Mouse (Mus musculus) frontal cortex, adult (tissue): Measurements from ENCODE around the gene Atf7ip.

Source experiments
- ATAC-seq: cut with Nextera tagmentation; 2 replicates; pipeline ENCODE4 v1.9.2; 2017; ENCODE audit warnings: mild to moderate bottlenecking, moderate library complexity, mixed read lengths; ENCODE audit not compliant: low TSS enrichment

Gene Atf7ip

GRCm38 (mm10) chr6:136553767-136554569 is 48.0 kb downstream of the Atf7ip start:
- ATAC-seq: peak; percentile 64

DNA sequence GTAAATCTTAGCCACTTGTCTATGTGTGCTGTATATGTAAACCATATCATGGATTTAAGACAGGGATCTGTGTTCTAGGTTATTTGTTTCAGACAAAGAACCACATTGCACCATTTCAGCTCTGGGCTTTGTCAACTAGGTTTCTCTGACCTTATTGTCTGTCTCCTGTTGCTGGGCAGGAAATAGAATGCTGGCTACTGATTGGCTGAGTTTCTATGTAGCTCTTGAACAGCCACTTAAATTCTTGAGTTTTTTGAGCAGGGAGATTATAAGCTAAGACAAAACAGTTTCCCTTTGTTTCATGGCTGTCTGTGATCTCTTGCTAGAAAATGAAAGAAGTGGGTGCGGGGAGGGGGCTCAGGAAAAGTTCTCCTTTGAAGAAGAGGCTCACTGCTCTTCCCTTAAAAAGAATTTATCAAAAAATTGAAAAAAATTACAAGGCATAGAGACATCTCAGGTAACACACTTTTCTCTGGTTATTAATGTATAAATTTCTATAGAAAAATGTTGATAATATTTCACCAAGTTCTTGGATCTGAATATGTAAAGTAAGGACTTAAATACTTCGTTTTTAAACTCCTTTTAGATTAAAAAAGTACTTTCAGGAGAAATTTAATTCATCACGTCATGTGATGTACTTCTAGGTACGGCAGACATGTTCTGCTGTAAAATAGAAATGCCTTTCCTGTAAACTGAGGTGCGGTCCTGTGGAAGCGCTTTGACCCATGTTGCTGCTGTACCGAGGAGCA is 49.0 kb downstream of the Atf7ip start:
- no peak for ATAC-seq

GRCm38 (mm10) chr6:136555523-136555915 is 49.6 kb downstream of the Atf7ip start:
- ATAC-seq: peak; percentile 51

DNA sequence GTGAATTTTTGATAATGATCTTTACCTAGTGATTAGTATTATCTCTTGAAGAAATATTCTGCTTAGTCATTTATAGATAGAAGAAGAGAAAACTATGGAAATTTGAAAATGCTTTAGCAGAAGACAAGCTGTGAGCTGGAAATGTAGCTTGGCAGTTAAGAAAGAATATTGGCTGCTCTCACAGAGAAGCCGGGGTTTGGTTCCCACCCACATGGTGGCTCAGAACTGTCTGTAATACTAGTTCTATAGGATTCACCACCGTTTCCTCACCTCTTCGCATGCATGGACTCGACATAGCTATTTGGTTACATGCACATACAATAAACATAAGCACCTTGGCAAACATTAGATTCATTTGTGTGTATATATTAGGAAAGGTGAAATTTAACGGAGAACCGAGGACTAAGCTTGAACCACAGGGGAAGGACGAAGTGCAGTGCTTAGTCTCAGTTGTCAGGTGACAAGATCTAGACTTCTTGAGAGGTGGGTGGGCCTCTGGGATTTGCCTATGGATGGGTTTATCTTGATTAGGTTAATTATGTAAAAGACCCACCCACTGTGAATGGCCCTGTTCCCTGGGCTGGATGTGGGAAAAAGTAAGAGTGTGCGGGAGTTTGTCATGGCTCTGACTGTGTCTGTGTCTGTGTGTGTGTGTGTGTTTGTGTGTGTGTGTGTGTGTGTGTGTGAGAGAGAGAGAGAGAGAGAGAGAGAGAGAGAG is 52.5 kb downstream of the Atf7ip start:
- peak; percentile 60 for ATAC-seq

- no peak for ATAC-seq
Observed at GRCm38 (mm10) chr6:136566002-136566401, 60.0 kb downstream of the Atf7ip start.

DNA sequence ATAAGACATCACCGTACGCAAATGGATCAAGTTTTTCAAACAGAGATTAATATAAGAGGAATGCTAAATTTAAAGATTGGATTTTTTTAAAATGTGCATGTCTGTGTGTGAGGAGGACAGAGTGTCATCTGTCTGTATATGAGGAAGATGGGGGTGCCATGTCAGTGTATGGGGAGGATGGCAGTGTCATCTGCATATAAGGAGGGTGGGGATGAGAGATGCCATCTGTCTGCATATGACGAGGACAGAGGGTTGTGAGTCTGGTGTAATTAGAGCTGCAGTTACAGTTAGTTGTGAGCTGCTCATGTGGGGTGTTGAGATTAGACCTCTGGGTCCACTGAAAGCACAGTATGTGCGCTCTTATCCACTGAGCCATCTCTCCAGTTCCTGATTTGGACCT is 84.8 kb downstream of the Atf7ip start:
- peak; percentile 50; the same call in 1 of the 2 replicates for ATAC-seq

DNA sequence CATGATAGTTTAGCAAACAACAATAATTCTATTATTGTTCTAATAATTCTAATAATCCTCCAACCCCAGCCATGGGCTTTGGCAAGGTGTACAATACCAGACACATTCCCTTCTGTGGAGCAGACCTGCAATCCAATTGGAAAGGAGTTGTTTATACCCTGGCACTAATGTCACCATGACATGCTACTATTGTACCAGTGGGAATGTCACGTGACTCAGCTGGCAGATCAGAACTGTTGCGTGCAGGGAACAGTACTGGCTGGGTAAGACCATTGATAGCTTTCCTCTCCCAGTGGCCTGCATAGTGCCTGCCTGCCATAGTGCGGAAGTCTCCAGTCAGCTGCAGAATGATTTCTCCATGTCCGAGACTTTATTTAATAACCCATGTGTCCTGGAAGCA is 88.6 kb downstream of the Atf7ip start:
- no peak for ATAC-seq

DNA sequence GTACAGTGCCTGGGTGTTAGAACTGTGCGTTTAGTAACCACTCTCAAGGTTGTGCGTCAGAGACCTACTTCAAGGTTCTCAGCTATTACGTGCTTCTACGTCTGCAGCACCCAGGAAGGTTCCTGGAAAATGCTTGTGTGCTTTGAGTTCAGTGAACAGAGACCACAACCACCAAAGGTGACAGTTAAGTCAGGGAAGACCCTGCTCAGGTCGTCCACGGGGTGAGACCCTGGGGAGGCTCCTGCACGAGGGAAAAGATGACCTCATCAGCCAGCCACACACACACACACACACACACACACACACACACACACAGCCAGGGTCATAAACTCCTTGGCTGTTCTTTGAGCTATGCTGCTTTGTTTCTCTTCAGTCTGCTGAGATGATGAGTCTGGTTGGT is 96.6 kb downstream of the Atf7ip start:
- no peak for ATAC-seq

DNA sequence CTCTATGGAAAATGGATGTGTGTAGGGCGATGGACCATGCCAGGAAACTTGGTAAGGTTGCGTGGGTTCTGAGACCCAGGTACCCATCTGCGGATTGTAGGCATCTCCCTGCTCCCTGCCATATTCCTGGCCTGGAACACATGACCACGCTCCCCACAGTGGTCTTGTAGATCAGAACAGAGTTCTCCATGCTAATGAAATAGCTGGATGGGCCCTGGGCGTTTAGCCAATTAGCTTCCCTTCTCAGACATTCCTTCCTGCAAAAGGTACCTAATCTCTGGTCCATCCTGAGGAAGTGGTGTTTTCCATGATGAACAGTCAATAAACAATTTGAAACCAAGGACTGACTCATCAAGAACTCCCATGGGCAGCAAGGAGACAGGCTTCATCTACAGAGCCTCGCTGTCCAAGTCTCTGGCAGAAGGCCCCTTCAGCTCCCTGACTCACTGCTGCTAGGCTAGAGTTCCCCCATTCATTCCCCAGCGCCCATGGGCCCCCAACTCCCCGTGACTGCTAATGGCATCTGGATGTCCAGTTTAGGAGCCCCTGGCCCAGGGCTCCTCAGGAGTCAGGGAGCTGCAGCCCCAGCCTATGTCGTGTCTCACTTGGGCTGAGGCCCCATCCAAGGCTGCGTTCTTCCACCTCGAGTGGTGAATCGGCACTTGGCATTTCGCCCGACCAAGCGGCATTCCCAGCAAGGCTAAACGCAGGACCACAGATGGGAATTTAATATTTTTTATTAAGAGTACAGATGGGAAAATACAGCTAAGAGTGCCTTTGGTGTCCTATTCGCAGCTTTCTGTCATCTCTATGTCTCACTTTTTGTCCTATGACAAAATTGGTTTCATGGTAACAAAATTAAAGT is 105.6 kb downstream of the Atf7ip start:
- ATAC-seq: no peak

- no peak for ATAC-seq
Observed at GRCm38 (mm10) chr6:136612312-136612711, 106.3 kb downstream of the Atf7ip start.

GRCm38 (mm10) chr6:136614156-136614555 is 108.2 kb downstream of the Atf7ip start:
- ATAC-seq: no peak

DNA sequence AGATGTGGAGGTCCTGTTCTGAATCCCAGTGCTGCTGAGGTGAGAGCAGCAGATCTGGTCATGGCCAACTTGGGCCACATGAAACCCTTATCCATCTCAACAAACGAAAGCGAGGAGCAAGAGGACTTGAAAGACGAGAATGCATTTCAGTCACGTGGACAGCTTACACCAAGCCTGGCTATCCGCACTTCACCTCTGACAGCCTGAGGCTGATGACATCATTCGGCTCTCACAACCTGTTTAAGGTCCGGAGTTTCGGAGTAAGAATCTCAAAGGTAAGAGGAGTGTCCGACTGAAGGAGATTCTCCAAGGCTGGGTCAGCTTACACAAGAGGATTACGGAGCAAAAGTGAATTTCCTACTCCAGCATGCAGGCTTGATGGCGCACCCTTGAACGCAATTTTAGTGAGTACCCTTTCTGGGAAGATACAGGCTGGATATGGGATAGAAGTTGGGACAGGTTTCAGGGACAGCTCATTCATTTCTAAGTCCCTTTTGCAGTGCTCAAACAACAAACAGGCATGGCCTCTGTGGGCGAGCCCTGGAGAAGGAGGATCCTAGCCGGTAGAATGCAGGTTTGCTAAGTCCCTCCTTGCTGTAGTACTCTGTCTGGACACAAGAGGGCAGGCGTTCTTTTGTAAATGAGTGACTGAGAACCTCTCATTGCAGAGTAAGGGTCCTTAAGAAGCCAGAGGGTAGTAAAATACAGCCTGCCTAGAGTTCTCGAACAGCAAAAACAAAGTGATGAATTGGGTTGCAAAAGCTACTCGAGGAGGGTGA is 114.6 kb downstream of the Atf7ip start:
- ATAC-seq: peak; percentile 93

DNA sequence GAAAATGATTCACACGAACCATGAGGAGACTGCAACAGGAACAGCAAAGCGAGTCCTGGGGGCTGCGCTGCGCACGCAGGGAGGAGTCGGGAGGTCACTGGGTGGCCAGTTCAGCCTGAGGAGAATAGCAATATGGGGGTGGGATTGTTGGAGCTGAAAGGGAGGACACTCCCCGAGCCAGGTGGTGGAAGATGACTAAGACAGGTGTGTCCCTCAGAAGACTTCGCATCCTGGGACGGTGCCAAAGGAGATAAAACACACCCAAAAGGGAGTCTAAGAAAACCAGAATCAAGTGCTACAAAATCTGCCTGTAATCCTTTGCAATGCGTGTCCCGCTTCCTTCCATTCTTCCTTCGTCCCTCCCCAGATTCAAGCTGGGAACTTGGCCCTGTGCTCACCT is 119.5 kb downstream of the Atf7ip start:
- no peak for ATAC-seq

- no peak for ATAC-seq
Observed at GRCm38 (mm10) chr6:136629639-136630038, 123.7 kb downstream of the Atf7ip start.

GRCm38 (mm10) chr6:136631519-136631918 is 125.6 kb downstream of the Atf7ip start:
- no peak for ATAC-seq

DNA sequence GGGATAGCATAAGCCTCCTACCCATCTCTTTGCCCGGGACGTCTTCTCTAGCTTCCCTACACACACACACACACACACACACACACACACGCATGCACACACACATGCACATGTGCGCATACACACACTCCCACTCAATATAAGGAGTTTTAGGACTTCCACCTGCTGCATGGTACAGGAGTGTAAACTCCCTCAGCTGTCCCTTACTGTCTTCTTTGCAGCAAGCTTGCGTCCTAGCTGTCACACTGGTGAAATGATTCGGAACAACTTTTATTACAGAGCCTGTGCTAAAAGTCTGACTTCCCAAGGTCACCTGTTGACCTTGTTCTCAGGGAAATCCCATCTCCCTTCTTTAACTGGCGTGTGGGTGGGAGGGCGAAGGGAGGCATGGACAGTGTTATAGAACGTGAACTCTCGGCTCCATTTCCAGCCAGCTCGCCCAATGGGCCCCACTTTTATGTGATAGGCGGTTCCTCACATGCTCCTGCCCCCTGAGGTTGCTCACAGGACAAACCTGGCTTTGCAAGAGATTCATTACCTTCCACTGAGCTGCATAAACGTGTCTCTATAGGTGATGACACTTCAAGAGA is 126.1 kb downstream of the Atf7ip start:
- ATAC-seq: no peak

DNA sequence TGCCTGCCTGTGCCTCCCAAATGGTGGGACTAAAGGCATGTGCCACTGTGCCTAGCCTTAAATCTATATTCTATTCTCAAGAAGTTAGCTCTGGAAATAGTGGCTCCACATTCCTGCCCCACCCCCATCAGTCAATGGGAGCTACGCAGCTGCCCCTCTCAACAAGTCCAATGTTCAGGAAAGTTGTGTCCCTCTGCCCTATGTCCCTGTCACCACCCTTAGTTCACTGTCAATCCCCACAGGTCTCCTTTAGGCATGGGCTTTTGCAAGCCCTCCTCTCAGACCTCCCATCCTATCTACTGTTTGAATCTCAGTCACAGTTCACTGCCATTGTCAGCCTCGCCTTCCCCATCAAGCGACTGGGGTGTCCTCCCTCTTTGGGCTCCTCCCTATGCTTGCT is 127.2 kb downstream of the Atf7ip start:
- no peak for ATAC-seq

DNA sequence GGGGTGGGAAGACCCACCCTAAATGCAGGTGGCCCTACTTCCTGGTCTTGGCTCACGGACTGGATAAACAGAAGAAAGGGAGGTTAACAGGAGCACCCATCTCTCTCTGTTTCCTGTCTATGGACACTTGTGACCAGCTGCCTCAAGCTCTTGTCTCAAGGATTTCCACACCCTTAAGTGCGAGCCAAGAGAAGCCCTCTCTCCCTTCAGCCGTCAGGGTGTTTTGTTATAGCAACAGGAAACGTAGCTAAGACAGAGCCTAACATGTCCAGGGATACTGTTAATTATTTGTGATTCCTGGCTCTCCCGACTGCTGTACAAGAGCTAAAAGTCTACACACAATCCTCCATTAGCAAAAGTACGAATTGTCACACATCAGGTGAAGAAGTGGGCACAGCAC is 127.8 kb downstream of the Atf7ip start:
- ATAC-seq: no peak

- no peak for ATAC-seq
Observed at GRCm38 (mm10) chr6:136634982-136635381, 129.0 kb downstream of the Atf7ip start.

- ATAC-seq: no peak
Observed at GRCm38 (mm10) chr6:136644171-136644570, 138.2 kb downstream of the Atf7ip start.
